Mouse (Mus musculus): ENCODE results near the gene Ncoa3. TPM values are rescaled to one million over a fixed set of nuclear protein-coding genes. Genes with fewer than 3 reads are reported as not detected.

Ncoa3 gene
- polyA plus RNA-seq, 1 experiment from 2014 or later: 14.4 TPM

DNA sequence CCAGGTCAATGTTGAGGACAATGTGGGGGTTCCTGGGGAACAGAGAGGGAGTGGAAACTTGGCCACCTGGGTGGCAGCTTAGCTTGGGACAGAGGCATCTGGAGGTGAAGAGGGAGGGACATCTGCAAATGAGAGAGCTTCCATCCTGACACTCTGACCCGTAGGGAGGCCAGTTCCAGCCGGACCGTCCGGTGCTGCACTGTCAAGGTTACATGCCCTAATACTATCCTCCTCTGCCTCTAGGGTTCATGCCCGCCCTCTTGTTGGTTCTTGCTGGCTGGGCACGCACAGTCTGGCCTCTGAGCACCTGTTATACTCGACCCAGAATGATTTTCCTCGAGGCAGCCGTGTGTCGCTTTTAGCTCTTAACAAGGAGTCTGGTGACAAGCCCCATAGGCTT, 93.3 kb downstream of the Ncoa3 start:
- H3K27me3 ChIP-seq: no peaks in the 10 kb centered on the region
- ATAC-seq: no peak
- H3K27ac ChIP-seq: no peak overlapping the region
- no peak overlapping the region for H3K4me2 ChIP-seq (replicated peaks)
- H3K4me3 ChIP-seq (replicated peaks): no peak overlapping the region
- WGBS: 95% methylated on average over 10 of the region's 10 CpGs
- H3K9ac ChIP-seq (replicated peaks): no peak overlapping the region
- H3K4me1 ChIP-seq (replicated peaks): peaks cover 16% of the 10 kb centered on the region
- 0 out of 2 replicates have a peak, but pooled peaks cover 12% of the 10 kb centered on the region for H3K36me3 ChIP-seq
- no peaks in the 10 kb centered on the region for H3K9me3 ChIP-seq

DNA sequence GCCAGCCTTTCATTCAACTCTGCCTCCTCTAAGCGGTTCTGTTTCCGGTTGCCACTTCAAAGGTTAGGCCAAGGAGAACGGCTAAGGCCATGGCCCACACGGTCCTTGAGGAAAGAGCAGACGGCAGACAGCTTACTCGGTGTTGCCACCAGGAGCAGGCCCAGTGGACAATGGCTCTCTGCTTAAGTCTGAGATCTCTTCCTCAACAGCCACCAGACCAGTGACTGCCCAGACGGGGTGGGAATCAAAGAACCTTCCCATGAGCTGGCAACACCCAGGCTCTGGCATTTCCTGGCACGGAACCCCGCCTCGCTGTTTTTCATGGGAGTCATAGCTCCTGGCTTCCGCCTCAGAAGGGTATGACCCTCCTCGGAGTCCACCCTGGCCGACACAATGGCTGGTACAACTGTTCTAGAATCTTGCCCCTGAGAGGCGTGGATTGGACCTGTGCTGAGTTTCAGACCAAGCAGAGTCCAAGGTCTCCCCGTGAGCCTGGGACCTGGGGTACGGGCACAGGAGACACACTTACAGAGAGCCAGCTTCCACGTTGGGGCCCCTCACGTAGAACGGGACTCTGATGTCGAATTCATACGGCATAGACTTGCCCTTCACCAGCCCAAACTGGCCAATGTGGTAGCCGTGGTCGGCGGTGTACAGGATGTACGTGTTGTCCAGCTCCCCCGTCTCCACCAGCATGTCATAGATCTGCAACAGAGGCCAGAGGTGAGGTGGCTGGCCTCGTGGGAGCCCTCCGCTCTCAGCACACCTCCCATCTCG, 94.2 kb downstream of the Ncoa3 start:
- WGBS: 91% methylated on average over 29 of the region's 29 CpGs

GRCm38 (mm10) chr2:166088991-166089390, 96.6 kb downstream of the Ncoa3 start:
- Histone ChIP-seq H3K27me3 (no peaks in the 10 kb centered on the region), H3K9ac (replicated peaks) (no peak overlapping the region), H3K4me1 (replicated peaks) (peaks cover 7% of the 10 kb centered on the region), H3K36me3 (peaks cover 37% of the 10 kb centered on the region), H3K9me3 (no peaks in the 10 kb centered on the region), H3K27ac (no peak overlapping the region), H3K4me2 (replicated peaks) (no peak overlapping the region), H3K4me3 (replicated peaks) (no peak overlapping the region)
- WGBS: 84% methylated on average over 9 of the region's 9 CpGs
- no peak for ATAC-seq

More for the DNA sequence above, 94.2 kb downstream of the Ncoa3 start:
- Histone ChIP-seq H3K27ac (no peak overlapping the region), H3K36me3 (peaks cover 16% of the 10 kb centered on the region; the same call in 1 of the 2 replicates), H3K4me3 (replicated peaks) (no peak overlapping the region), H3K9me3 (no peaks in the 10 kb centered on the region), H3K4me1 (replicated peaks) (peaks cover 16% of the 10 kb centered on the region), H3K27me3 (no peaks in the 10 kb centered on the region), H3K4me2 (replicated peaks) (no peak overlapping the region), H3K9ac (replicated peaks) (no peak overlapping the region)
- no peak for ATAC-seq

GRCm38 (mm10) chr2:166090131-166090581, 97.7 kb downstream of the Ncoa3 start:
- H3K4me3 ChIP-seq (replicated peaks): no peak overlapping the region
- peaks cover 45% of the 10 kb centered on the region for H3K36me3 ChIP-seq
- H3K27ac ChIP-seq: no peak overlapping the region
- H3K4me1 ChIP-seq (replicated peaks): peaks cover 7% of the 10 kb centered on the region
- no peaks in the 10 kb centered on the region for H3K9me3 ChIP-seq
- H3K27me3 ChIP-seq: no peaks in the 10 kb centered on the region
- H3K4me2 ChIP-seq (replicated peaks): no peak overlapping the region
- 0 out of 2 replicates have a peak overlapping the region, but pooled peaks have one; percentile 8 for H3K9ac ChIP-seq (replicated peaks)
- WGBS: 37% methylated on average over 7 of the region's 7 CpGs
- peak; percentile 11; the same call in 1 of the 2 replicates for ATAC-seq

GRCm38 (mm10) chr2:166091599-166091998, 99.2 kb downstream of the Ncoa3 start:
- no peak overlapping the region for H3K27ac ChIP-seq
- H3K4me3 ChIP-seq (replicated peaks): no peak overlapping the region
- no peak overlapping the region for H3K4me2 ChIP-seq (replicated peaks)
- no peak for ATAC-seq
- H3K4me1 ChIP-seq (replicated peaks): peaks cover 7% of the 10 kb centered on the region
- H3K9me3 ChIP-seq: no peaks in the 10 kb centered on the region
- no peak overlapping the region for H3K9ac ChIP-seq (replicated peaks)
- no peaks in the 10 kb centered on the region for H3K27me3 ChIP-seq
- peaks cover 41% of the 10 kb centered on the region for H3K36me3 ChIP-seq

- H3K27ac ChIP-seq: no peak overlapping the region
- 98% methylated on average over 6 of the region's 6 CpGs for WGBS
- H3K36me3 ChIP-seq: peaks cover 35% of the 10 kb centered on the region
- H3K4me3 ChIP-seq (replicated peaks): no peak overlapping the region
- H3K9ac ChIP-seq (replicated peaks): no peak overlapping the region
- no peaks in the 10 kb centered on the region for H3K9me3 ChIP-seq
- ATAC-seq: no peak
- H3K4me1 ChIP-seq (replicated peaks): peaks cover 7% of the 10 kb centered on the region
- H3K4me2 ChIP-seq (replicated peaks): no peak overlapping the region
- no peaks in the 10 kb centered on the region for H3K27me3 ChIP-seq
Measured at GRCm38 (mm10) chr2:166092412-166092811, 100.0 kb downstream of the Ncoa3 start.

GRCm38 (mm10) chr2:166096300-166096699, 103.9 kb downstream of the Ncoa3 start:
- peaks cover 33% of the 10 kb centered on the region for H3K36me3 ChIP-seq
- 89% methylated on average over 6 of the region's 6 CpGs for WGBS
- no peaks in the 10 kb centered on the region for H3K27me3 ChIP-seq
- ATAC-seq: no peak
- no peak overlapping the region for H3K4me3 ChIP-seq (replicated peaks)
- no peak overlapping the region for H3K27ac ChIP-seq
- no peak overlapping the region for H3K4me2 ChIP-seq (replicated peaks)
- H3K4me1 ChIP-seq (replicated peaks): peaks cover 13% of the 10 kb centered on the region
- H3K9ac ChIP-seq (replicated peaks): no peak overlapping the region
- no peaks in the 10 kb centered on the region for H3K9me3 ChIP-seq

DNA sequence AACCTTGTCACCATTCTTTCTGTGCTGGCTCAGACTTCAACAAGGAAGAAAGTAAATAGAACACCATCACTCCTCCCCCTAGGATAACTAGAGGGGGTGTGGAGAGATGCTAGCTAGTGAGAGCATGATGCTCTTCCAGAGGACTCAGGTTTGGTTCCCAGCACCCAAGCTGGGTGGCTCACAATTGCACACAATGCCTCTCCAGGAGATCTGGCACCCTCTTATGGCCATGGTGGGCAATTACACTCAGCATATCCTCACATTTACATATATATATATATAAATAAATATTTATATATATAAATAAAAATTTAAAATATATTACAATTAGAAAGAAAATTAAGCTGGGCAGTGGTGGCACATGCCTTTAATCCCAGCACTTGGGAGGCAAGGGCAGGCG, 104.4 kb downstream of the Ncoa3 start:
- Histone ChIP-seq H3K9me3 (no peaks in the 10 kb centered on the region), H3K4me2 (replicated peaks) (no peak overlapping the region), H3K27me3 (no peaks in the 10 kb centered on the region), H3K9ac (replicated peaks) (no peak overlapping the region), H3K36me3 (peaks cover 29% of the 10 kb centered on the region), H3K4me1 (replicated peaks) (peaks cover 13% of the 10 kb centered on the region), H3K4me3 (replicated peaks) (no peak overlapping the region), H3K27ac (no peak overlapping the region)
- 96% methylated on average over 1 of the region's 1 CpGs for WGBS
- no peak for ATAC-seq

- WGBS: 73% methylated on average over 18 of the region's 18 CpGs
- no peak for ATAC-seq
- peaks cover 23% of the 10 kb centered on the region for H3K36me3 ChIP-seq
- no peaks in the 10 kb centered on the region for H3K27me3 ChIP-seq
- H3K4me3 ChIP-seq (replicated peaks): no peak overlapping the region
- peaks cover 13% of the 10 kb centered on the region for H3K4me1 ChIP-seq (replicated peaks)
- peak overlapping the region; percentile 45; the same call in 1 of the 2 replicates for H3K27ac ChIP-seq
- H3K4me2 ChIP-seq (replicated peaks): no peak overlapping the region
- no peak overlapping the region; the same call in 1 of the 2 replicates for H3K9ac ChIP-seq (replicated peaks)
- no peaks in the 10 kb centered on the region for H3K9me3 ChIP-seq
Measured at GRCm38 (mm10) chr2:166097443-166098291, 105.2 kb downstream of the Ncoa3 start.

DNA sequence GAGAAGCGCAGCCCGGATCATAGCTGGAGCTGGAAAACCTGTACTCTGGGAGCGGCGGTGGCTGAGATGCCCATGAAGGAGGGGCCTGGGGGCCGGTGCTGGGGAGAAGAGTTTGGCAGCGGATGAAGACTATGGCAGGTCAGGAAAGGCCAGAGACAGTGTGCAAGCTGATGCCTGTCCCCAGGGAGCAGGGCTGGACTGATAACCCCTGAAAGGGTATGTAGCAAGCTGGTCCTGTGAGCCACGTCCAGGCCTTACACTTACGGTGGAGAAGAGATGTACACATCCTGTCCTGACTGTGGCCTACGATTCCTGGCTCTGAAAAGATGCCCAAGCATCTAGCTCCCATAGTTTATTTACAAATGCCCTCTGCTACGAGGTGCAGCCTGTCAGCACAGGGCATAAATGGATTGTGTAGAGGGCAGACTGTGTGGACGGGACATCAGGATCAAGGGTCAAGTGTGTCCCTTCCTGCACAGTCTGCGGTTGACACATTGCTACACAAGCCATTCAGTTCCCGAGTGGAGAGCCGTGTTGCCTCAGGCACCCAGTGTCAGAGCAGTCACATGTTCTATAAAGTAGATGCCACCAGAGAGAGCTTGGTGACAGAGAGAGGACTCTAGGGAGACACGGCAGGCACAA, 106.0 kb downstream of the Ncoa3 start:
- Histone ChIP-seq H3K36me3 (peaks cover 15% of the 10 kb centered on the region), H3K9me3 (no peaks in the 10 kb centered on the region), H3K4me3 (replicated peaks) (no peak overlapping the region), H3K27me3 (no peaks in the 10 kb centered on the region), H3K9ac (replicated peaks) (no peak overlapping the region; the same call in 1 of the 2 replicates), H3K27ac (no peak overlapping the region; the same call in 1 of the 2 replicates), H3K4me1 (replicated peaks) (peaks cover 19% of the 10 kb centered on the region), H3K4me2 (replicated peaks) (no peak overlapping the region)
- ATAC-seq: no peak
- 77% methylated on average over 15 of the region's 15 CpGs for WGBS

DNA sequence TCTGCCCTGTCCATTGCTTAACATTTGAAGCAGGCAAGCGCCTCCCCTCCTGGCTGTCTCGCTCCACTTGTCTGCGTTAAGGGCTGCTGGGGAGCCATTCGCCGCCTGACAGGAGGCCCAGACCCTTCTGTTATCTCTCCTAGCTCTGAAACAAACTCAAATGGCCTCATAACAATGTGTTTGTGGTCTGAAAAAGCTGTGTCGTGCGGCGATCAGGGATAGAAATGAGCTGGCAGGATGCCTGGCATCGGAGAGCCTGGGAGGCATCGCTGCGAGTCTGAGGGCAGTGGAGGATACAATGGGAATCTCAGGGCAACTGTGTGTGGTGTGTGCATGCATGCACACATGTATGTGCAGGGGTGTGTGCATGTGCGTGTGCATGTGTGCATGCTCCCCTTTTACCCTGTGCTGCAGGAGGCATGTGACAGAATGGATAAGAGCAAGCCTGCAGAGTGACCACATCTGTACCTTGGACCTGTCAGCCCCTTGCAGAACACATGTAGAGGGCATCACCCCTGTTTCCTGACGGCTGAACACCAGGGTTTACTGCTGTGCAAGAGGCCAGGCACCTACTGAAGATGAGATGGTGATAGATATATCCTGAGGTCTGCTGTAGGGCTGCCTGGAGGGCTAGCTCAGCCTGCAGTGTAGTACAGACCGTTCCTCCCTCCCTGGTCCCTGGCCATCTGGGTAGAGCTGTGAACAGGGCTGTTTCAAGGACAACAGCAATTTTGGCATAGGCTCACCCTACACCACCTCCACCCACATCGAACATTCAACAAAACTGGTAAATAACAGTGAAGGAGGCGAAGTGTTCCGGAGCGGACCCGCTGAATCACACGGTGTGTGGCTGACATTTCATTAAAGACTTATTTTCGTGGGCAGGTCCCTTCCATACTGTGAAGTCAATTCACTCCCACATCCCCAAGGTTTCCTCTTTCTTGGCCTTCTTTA, 108.2 kb downstream of the Ncoa3 start:
- no peak overlapping the region for H3K4me3 ChIP-seq (replicated peaks)
- H3K36me3 ChIP-seq: no peaks in the 10 kb centered on the region
- H3K4me2 ChIP-seq (replicated peaks): no peak overlapping the region
- H3K27ac ChIP-seq: peak overlapping the region; percentile 48; the same call in 1 of the 2 replicates
- no peaks in the 10 kb centered on the region for H3K27me3 ChIP-seq
- peaks cover 26% of the 10 kb centered on the region for H3K4me1 ChIP-seq (replicated peaks)
- 0 out of 2 replicates have a peak, but pooled peaks have one; percentile 34 for ATAC-seq
- H3K9ac ChIP-seq (replicated peaks): 0 out of 2 replicates have a peak overlapping the region, but pooled peaks have one; percentile 15
- H3K9me3 ChIP-seq: no peaks in the 10 kb centered on the region
- 78% methylated on average over 21 of the region's 21 CpGs for WGBS

Data from midbrain, embryonic 13.5 days (tissue).